Mouse (Mus musculus): ENCODE results near the gene Coq10b. TPM values are rescaled to one million over a fixed set of nuclear protein-coding genes. Genes with fewer than 3 reads are reported as not detected.

The Coq10b gene
- total RNA-seq, 1 experiment = 20.4 TPM

- DNase-seq (ENCODE audit: low read depth, low spot score) = no peak
- no peaks in the 10 kb centered on the region for H3K36me3 ChIP-seq (ENCODE audit: control insufficient read depth, insufficient read depth, low read length, poor library complexity, severe bottlenecking)
- H3K4me3 ChIP-seq (ENCODE audit: insufficient read depth in 1 of 2, low read depth in 1 of 2, low read length in 2 of 2, poor library complexity in 1 of 2, severe bottlenecking in 1 of 2) = no peak overlapping the region
- H3K9me3 ChIP-seq (ENCODE audit: control insufficient read depth, insufficient read depth, low read depth, low read length) = no peaks in the 10 kb centered on the region
- in situ Hi-C loops (cut with MboI; ENCODE audit: low sequenced_read_pairs in 2 of 2, unreplicated experiment in 2 of 2) = no loop called here
- TF ChIP-seq CHD2 (IDR thresholded peaks at IDR 0.05; ENCODE audit: low read depth, low read length) = no peak
- no peak for TF ChIP-seq ZC3H11A (IDR thresholded peaks at IDR 0.05; ENCODE audit: borderline replicate concordance, low read depth, low read length)
- TF ChIP-seq MAFK (IDR thresholded peaks at IDR 0.05; ENCODE audit: insufficient read depth, low read depth, low read length) = no peak
- TF ChIP-seq HCFC1 (IDR thresholded peaks at IDR 0.05; ENCODE audit: borderline replicate concordance, insufficient read depth, low read length) = no peak
- no peak for TF ChIP-seq ZNF384 (IDR thresholded peaks at IDR 0.05; ENCODE audit: low read depth, low read length)
- no peaks in the 10 kb centered on the region for H3K4me1 ChIP-seq (ENCODE audit: control insufficient read depth in 2 of 2, insufficient read depth in 2 of 2, low read length in 2 of 2, poor library complexity in 1 of 2)
- H3K27ac ChIP-seq (ENCODE audit: insufficient read depth, low read depth, low read length, poor library complexity, severe bottlenecking) = no peak overlapping the region
- no peak overlapping the region for H3K9ac ChIP-seq (ENCODE audit: insufficient read depth, low read depth, low read length, poor library complexity, severe bottlenecking)
Measured at GRCm38 (mm10) chr1:55041691-55042090, 10.9 kb upstream of the Coq10b start.

DNA sequence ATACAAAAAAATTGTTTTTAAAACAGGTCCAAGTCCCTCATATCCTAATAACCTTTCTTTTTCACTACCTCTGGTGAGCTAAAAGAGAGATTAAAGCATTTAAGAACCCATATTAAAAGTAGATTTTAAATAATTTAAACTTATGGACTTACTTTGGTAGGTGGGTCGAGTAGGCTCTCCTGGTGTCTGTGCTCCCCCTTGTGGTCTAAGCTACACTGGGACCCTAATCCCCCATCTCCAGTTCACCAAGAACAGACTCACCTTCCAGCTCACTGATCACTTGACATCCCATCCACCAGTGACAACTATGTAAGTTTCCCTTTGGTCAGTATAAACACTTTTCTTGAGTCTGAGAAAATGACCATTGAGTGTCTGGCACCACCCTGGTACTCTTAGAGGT lies 10.3 kb upstream of the Coq10b start:
- Histone ChIP-seq H3K9me3 (ENCODE audit: control insufficient read depth, insufficient read depth, low read depth, low read length) (no peaks in the 10 kb centered on the region), H3K9ac (ENCODE audit: insufficient read depth, low read depth, low read length, poor library complexity, severe bottlenecking) (no peak overlapping the region), H3K4me3 (ENCODE audit: insufficient read depth in 1 of 2, low read depth in 1 of 2, low read length in 2 of 2, poor library complexity in 1 of 2, severe bottlenecking in 1 of 2) (no peak overlapping the region), H3K4me1 (ENCODE audit: control insufficient read depth in 2 of 2, insufficient read depth in 2 of 2, low read length in 2 of 2, poor library complexity in 1 of 2) (no peaks in the 10 kb centered on the region), H3K27ac (ENCODE audit: insufficient read depth, low read depth, low read length, poor library complexity, severe bottlenecking) (no peak overlapping the region), H3K36me3 (ENCODE audit: control insufficient read depth, insufficient read depth, low read length, poor library complexity, severe bottlenecking) (no peaks in the 10 kb centered on the region)
- DNase-seq (ENCODE audit: low read depth, low spot score) = no peak
- TF ChIP-seq MAFK (IDR thresholded peaks at IDR 0.05; ENCODE audit: insufficient read depth, low read depth, low read length) (no peak), CHD2 (IDR thresholded peaks at IDR 0.05; ENCODE audit: low read depth, low read length) (no peak), ZNF384 (IDR thresholded peaks at IDR 0.05; ENCODE audit: low read depth, low read length) (no peak), ZC3H11A (IDR thresholded peaks at IDR 0.05; ENCODE audit: borderline replicate concordance, low read depth, low read length) (no peak), HCFC1 (IDR thresholded peaks at IDR 0.05; ENCODE audit: borderline replicate concordance, insufficient read depth, low read length) (no peak)
- in situ Hi-C loops (cut with MboI; ENCODE audit: low sequenced_read_pairs in 2 of 2, unreplicated experiment in 2 of 2) = no loop called here

DNA sequence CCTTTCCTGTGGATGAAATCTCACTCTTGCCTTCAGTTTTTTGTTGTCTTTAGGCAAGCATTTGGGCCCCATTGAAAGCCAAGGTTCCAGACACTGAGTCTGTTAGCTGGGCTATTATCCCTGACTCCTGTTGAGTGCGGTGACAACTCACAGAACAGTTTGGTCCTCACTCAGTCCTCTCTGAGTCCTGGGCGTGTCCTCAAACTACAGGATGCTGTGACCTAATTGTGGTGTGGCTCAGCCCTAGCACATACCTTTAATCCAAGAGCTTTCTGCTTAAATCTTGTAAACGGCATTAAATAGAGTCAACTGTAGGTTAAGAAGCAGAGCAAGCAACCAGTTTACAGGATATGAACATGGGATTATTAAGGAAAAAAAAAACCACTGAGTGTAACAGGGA lies 9.4 kb upstream of the Coq10b start:
- in situ Hi-C loops (cut with MboI; ENCODE audit: low sequenced_read_pairs in 2 of 2, unreplicated experiment in 2 of 2) = no loop called here
- H3K9ac ChIP-seq (ENCODE audit: insufficient read depth, low read depth, low read length, poor library complexity, severe bottlenecking) = no peak overlapping the region

GRCm38 (mm10) chr1:55048841-55049587 lies 3.6 kb upstream of the Coq10b start:
- H3K9ac ChIP-seq (ENCODE audit: insufficient read depth, low read depth, low read length, poor library complexity, severe bottlenecking) = no peak overlapping the region
- no peak for DNase-seq (ENCODE audit: low read depth, low spot score)
- H3K9me3 ChIP-seq (ENCODE audit: control insufficient read depth, insufficient read depth, low read depth, low read length) = no peaks in the 10 kb centered on the region
- no peak for TF ChIP-seq HCFC1 (IDR thresholded peaks at IDR 0.05; ENCODE audit: borderline replicate concordance, insufficient read depth, low read length)
- no peak for TF ChIP-seq ZC3H11A (IDR thresholded peaks at IDR 0.05; ENCODE audit: borderline replicate concordance, low read depth, low read length)
- TF ChIP-seq ZNF384 (IDR thresholded peaks at IDR 0.05; ENCODE audit: low read depth, low read length) = no peak
- TF ChIP-seq CHD2 (IDR thresholded peaks at IDR 0.05; ENCODE audit: low read depth, low read length) = no peak
- no peak for TF ChIP-seq MAFK (IDR thresholded peaks at IDR 0.05; ENCODE audit: insufficient read depth, low read depth, low read length)
- H3K4me1 ChIP-seq (ENCODE audit: control insufficient read depth in 2 of 2, insufficient read depth in 2 of 2, low read length in 2 of 2, poor library complexity in 1 of 2) = peaks cover 0 to 4% of the 10 kb centered on the region in 2 experiments; a peak in 2 of 4 replicates
- in situ Hi-C loops (cut with MboI; ENCODE audit: low sequenced_read_pairs in 2 of 2, unreplicated experiment in 2 of 2) = no loop called here
- H3K36me3 ChIP-seq (ENCODE audit: control insufficient read depth, insufficient read depth, low read length, poor library complexity, severe bottlenecking) = no peaks in the 10 kb centered on the region
- no peak overlapping the region for H3K4me3 ChIP-seq (ENCODE audit: insufficient read depth in 1 of 2, low read depth in 1 of 2, low read length in 2 of 2, poor library complexity in 1 of 2, severe bottlenecking in 1 of 2)
- H3K27ac ChIP-seq (ENCODE audit: insufficient read depth, low read depth, low read length, poor library complexity, severe bottlenecking) = no peak overlapping the region

More for the DNA sequence above, 9.4 kb upstream of the Coq10b start:
- H3K27ac ChIP-seq (ENCODE audit: insufficient read depth, low read depth, low read length, poor library complexity, severe bottlenecking) = no peak overlapping the region
- no peak for DNase-seq (ENCODE audit: low read depth, low spot score)
- H3K36me3 ChIP-seq (ENCODE audit: control insufficient read depth, insufficient read depth, low read length, poor library complexity, severe bottlenecking) = no peaks in the 10 kb centered on the region
- H3K9me3 ChIP-seq (ENCODE audit: control insufficient read depth, insufficient read depth, low read depth, low read length) = no peaks in the 10 kb centered on the region
- no peaks in the 10 kb centered on the region for H3K4me1 ChIP-seq (ENCODE audit: control insufficient read depth in 2 of 2, insufficient read depth in 2 of 2, low read length in 2 of 2, poor library complexity in 1 of 2)
- TF ChIP-seq MAFK (IDR thresholded peaks at IDR 0.05; ENCODE audit: insufficient read depth, low read depth, low read length) (no peak), ZNF384 (IDR thresholded peaks at IDR 0.05; ENCODE audit: low read depth, low read length) (no peak), CHD2 (IDR thresholded peaks at IDR 0.05; ENCODE audit: low read depth, low read length) (no peak), HCFC1 (IDR thresholded peaks at IDR 0.05; ENCODE audit: borderline replicate concordance, insufficient read depth, low read length) (no peak), ZC3H11A (IDR thresholded peaks at IDR 0.05; ENCODE audit: borderline replicate concordance, low read depth, low read length) (no peak)
- H3K4me3 ChIP-seq (ENCODE audit: insufficient read depth in 1 of 2, low read depth in 1 of 2, low read length in 2 of 2, poor library complexity in 1 of 2, severe bottlenecking in 1 of 2) = no peak overlapping the region
